Mouse (Mus musculus) MEL (cell line): ENCODE data around the gene Cdh23. TPM values are rescaled to one million over a fixed set of nuclear protein-coding genes. Genes with fewer than 3 reads are reported as not detected.

Experiments
- DNase-seq: peaks from one replicate; pipeline ENCODE4 v3.0.0; 2011; ENCODE audit warnings: low read depth, low spot score
- H3K27ac ChIP-seq: 2 replicates; pipeline ENCODE4 v1.5.1; 2012; ENCODE audit warnings: low read depth, mild to moderate bottlenecking, control low read depth, low read length, moderate library complexity; ENCODE audit not compliant: control insufficient read depth
- H3K27me3 ChIP-seq, 2 experiments: fragments of 150-350 bp in 1 of 2; sonication (generic) in 1 of 2; 2 replicates each; pipeline ENCODE4 v1.6.1; 2012; ENCODE audit warnings: low read length in 2 of 2, mild to moderate bottlenecking in 2 of 2, improper control_type of control experiment in 1 of 2, moderate library complexity in 1 of 2; ENCODE audit not compliant: insufficient read depth in 2 of 2, control insufficient read depth in 1 of 2
- H3K36me3 ChIP-seq, 2 experiments: 2 replicates each; pipeline ENCODE4 v1.6.1; 2012 to 2014; ENCODE audit warnings: low read length in 2 of 2, improper control_type of control experiment in 1 of 2, inconsistent platforms in 1 of 2, mild to moderate bottlenecking in 1 of 2; ENCODE audit not compliant: insufficient read depth in 2 of 2, control insufficient read depth in 1 of 2
- H3K4me1 ChIP-seq, 2 experiments: fragments of 150-350 bp in 1 of 2; sonication (generic) in 1 of 2; 2 replicates each; pipeline ENCODE4 v1.6.1; 2012; ENCODE audit warnings: low read length in 2 of 2, improper control_type of control experiment in 1 of 2, mild to moderate bottlenecking in 1 of 2; ENCODE audit not compliant: insufficient read depth in 2 of 2, control insufficient read depth in 1 of 2
- H3K4me3 ChIP-seq, 2 experiments: fragments of 150-350 bp in 1 of 2; sonication (generic) in 1 of 2; 2 replicates each; pipeline ENCODE4 v1.5.1; 2012; ENCODE audit warnings: low read depth in 2 of 2, low read length in 2 of 2, mild to moderate bottlenecking in 2 of 2, moderate library complexity in 2 of 2, control low read depth in 1 of 2, improper control_type of control experiment in 1 of 2; ENCODE audit not compliant: control insufficient read depth in 1 of 2, insufficient read depth in 1 of 2
- H3K79me2 ChIP-seq: 2 replicates; pipeline ENCODE4 v1.6.1; 2012; ENCODE audit warnings: mild to moderate bottlenecking, low read length, moderate library complexity; ENCODE audit not compliant: control insufficient read depth, poor library complexity, insufficient read depth
- H3K9ac ChIP-seq: 2 replicates; pipeline ENCODE4 v1.6.1; 2012; ENCODE audit warnings: low read depth, mild to moderate bottlenecking, control low read depth, low read length, moderate library complexity; ENCODE audit not compliant: control insufficient read depth, poor library complexity, severe bottlenecking
- H3K9me3 ChIP-seq: fragments of 150-350 bp; sonication (generic); replicated peaks from 2 replicates; pipeline ENCODE4 v1.6.1; 2012; ENCODE audit warnings: mild to moderate bottlenecking, low read length, improper control_type of control experiment, moderate library complexity; ENCODE audit not compliant: insufficient read depth
- BHLHE40 ChIP-seq: IDR thresholded peaks from 2 replicates; pipeline ENCODE4 v1.6.1; 2012; ENCODE audit warnings: low read depth, mild to moderate bottlenecking, inconsistent platforms, low read length, improper control_type of control experiment, borderline replicate concordance
- CHD2 ChIP-seq: IDR thresholded peaks from 2 replicates; pipeline ENCODE4 v1.6.1; 2011; ENCODE audit warnings: low read length, improper control_type of control experiment
- CTCF ChIP-seq, 3 experiments: IDR thresholded peaks in 2 of 3; conservative IDR thresholded peaks in 1 of 3; 2 replicates each; pipeline ENCODE4 v1.5.1; 2011 to 2012; ENCODE audit warnings: low read length in 3 of 3, low read depth in 2 of 3, mild to moderate bottlenecking in 2 of 3, improper control_type of control experiment in 1 of 3, inconsistent platforms in 1 of 3, mixed read lengths in 1 of 3, moderate library complexity in 1 of 3; ENCODE audit not compliant: control insufficient read depth in 1 of 3, insufficient read depth in 1 of 3, poor library complexity in 1 of 3, severe bottlenecking in 1 of 3
- E2F4 ChIP-seq: IDR thresholded peaks from 2 replicates; pipeline ENCODE4 v1.6.1; 2011; ENCODE audit warnings: low read depth, low read length, improper control_type of control experiment, borderline replicate concordance
- ETS1 ChIP-seq: IDR thresholded peaks from 2 replicates; pipeline ENCODE4 v1.6.1; 2012; ENCODE audit warnings: low read depth, mild to moderate bottlenecking, inconsistent platforms, low read length, improper control_type of control experiment, moderate library complexity
- GABPA ChIP-seq: IDR thresholded peaks from 2 replicates; pipeline ENCODE4 v1.6.1; 2012; ENCODE audit warnings: low read depth, mild to moderate bottlenecking, inconsistent platforms, low read length, improper control_type of control experiment, moderate library complexity
- JUND ChIP-seq: IDR thresholded peaks from 2 replicates; pipeline ENCODE4 v1.6.1; 2011; ENCODE audit warnings: low read depth, mild to moderate bottlenecking, improper control_type of control experiment, low read length
- KAT2A ChIP-seq: conservative IDR thresholded peaks from 2 replicates; pipeline ENCODE4 v1.6.1; 2012; ENCODE audit warnings: low read depth, low read length, improper control_type of control experiment, inconsistent platforms
- MAFK ChIP-seq: IDR thresholded peaks from 2 replicates; pipeline ENCODE4 v1.6.1; 2011; ENCODE audit warnings: low read depth, mild to moderate bottlenecking, low read length, improper control_type of control experiment, borderline replicate concordance
- MAX ChIP-seq: IDR thresholded peaks from 2 replicates; pipeline ENCODE4 v1.6.1; 2011; ENCODE audit warnings: low read length, improper control_type of control experiment
- MEF2A ChIP-seq: IDR thresholded peaks from 2 replicates; pipeline ENCODE4 v1.6.1; 2014; ENCODE audit warnings: low read depth, mild to moderate bottlenecking, inconsistent platforms, low read length, improper control_type of control experiment; ENCODE audit not compliant: poor library complexity, insufficient replicate concordance, severe bottlenecking; ENCODE audit errors: extremely low read depth
- MXI1 ChIP-seq: IDR thresholded peaks from 2 replicates; pipeline ENCODE4 v1.6.1; 2011; ENCODE audit warnings: mild to moderate bottlenecking, low read depth, low read length, improper control_type of control experiment
- MYB ChIP-seq: IDR thresholded peaks from 2 replicates; pipeline ENCODE4 v1.6.1; 2011; ENCODE audit warnings: mild to moderate bottlenecking, low read depth, low read length, improper control_type of control experiment
- NELFE ChIP-seq: IDR thresholded peaks from 2 replicates; pipeline ENCODE4 v1.6.1; 2011; ENCODE audit warnings: low read depth, low read length, improper control_type of control experiment
- NRF1 ChIP-seq: IDR thresholded peaks from 2 replicates; pipeline ENCODE4 v1.6.1; 2014; ENCODE audit warnings: low read depth, mild to moderate bottlenecking, inconsistent platforms, low read length, improper control_type of control experiment, moderate library complexity; ENCODE audit not compliant: poor library complexity, insufficient read depth, severe bottlenecking
- POLR2A ChIP-seq, 2 experiments: IDR thresholded peaks; 2 replicates each; pipeline ENCODE4 v1.6.1; 2011 to 2012; ENCODE audit warnings: low read length in 2 of 2, mild to moderate bottlenecking in 2 of 2, control low read depth in 1 of 2, improper control_type of control experiment in 1 of 2, low read depth in 1 of 2, moderate library complexity in 1 of 2; ENCODE audit not compliant: control insufficient read depth in 1 of 2, insufficient read depth in 1 of 2, poor library complexity in 1 of 2
- POLR2AphosphoS5 ChIP-seq: IDR thresholded peaks from 2 replicates; pipeline ENCODE4 v1.6.1; 2012; ENCODE audit warnings: low read depth, borderline replicate concordance, mild to moderate bottlenecking, inconsistent platforms, low read length, moderate library complexity, mixed read lengths
- RAD21 ChIP-seq: IDR thresholded peaks from 2 replicates; pipeline ENCODE4 v1.6.1; 2011; ENCODE audit warnings: mild to moderate bottlenecking, low read depth, low read length, improper control_type of control experiment
- SIN3A ChIP-seq: IDR thresholded peaks from 2 replicates; pipeline ENCODE4 v1.6.1; 2012; ENCODE audit warnings: low read length, improper control_type of control experiment, inconsistent platforms
- TBP ChIP-seq: IDR thresholded peaks from 2 replicates; pipeline ENCODE4 v1.8.0; 2011; ENCODE audit warnings: low read depth, low read length, improper control_type of control experiment
- UBTF ChIP-seq: IDR thresholded peaks from 2 replicates; pipeline ENCODE4 v1.6.1; 2012; ENCODE audit warnings: low read depth, mild to moderate bottlenecking, inconsistent platforms, low read length, improper control_type of control experiment, moderate library complexity, borderline replicate concordance; ENCODE audit not compliant: insufficient read depth
- USF2 ChIP-seq, 2 experiments: IDR thresholded peaks; 2 replicates each; pipeline ENCODE4 v1.6.1; 2011 to 2012; ENCODE audit warnings: improper control_type of control experiment in 2 of 2, low read length in 2 of 2, borderline replicate concordance in 1 of 2, inconsistent platforms in 1 of 2, low read depth in 1 of 2, mild to moderate bottlenecking in 1 of 2; ENCODE audit not compliant: insufficient read depth in 1 of 2
- ZMIZ1 ChIP-seq: IDR thresholded peaks from 2 replicates; pipeline ENCODE4 v1.6.1; 2012; ENCODE audit warnings: low read depth, mild to moderate bottlenecking, inconsistent platforms, low read length, improper control_type of control experiment, moderate library complexity
- ZNF384 ChIP-seq: IDR thresholded peaks from 2 replicates; pipeline ENCODE4 v1.6.1; 2012; ENCODE audit warnings: low read depth, mild to moderate bottlenecking, inconsistent platforms, low read length, improper control_type of control experiment
- polyA plus RNA-seq, 2 experiments: library from polyadenylated mRNA; stranded (reverse) in 1 of 2; unstranded in 1 of 2; fragments of >175 nt in 1 of 2; fragments of >200 nt in 1 of 2; gene quantifications; 2 replicates each; pipeline versions ENCODE4 v1.2.1 to v1.2.4; 2012; ENCODE audit warnings: low replicate concordance in 2 of 2, low read depth in 1 of 2; ENCODE audit not compliant: insufficient read length in 2 of 2, insufficient read depth in 1 of 2, missing spikeins in 1 of 2
- total RNA-seq: library from RNA; depleted of rRNA; stranded (reverse); fragments of 300-350 nt; gene quantifications from 2 replicates; pipeline ENCODE4 v1.2.3, GENCODE M21; 2012

Gene Cdh23
- total and polyA plus RNA-seq, 3 experiments, result 0.04 TPM; not detected in 2

GRCm38 (mm10) chr10:60376704-60377103 lies 319.6 kb downstream of the Cdh23 start:
- TF ChIP-seq UBTF (no peak), E2F4 (no peak), RAD21 (no peak), POLR2AphosphoS5 (no peak), TBP (no peak), ZMIZ1 (no peak), CTCF (IDR thresholded peaks at IDR 0.05 in 2 of 3, conservative IDR thresholded peaks at IDR 0.05 in 1 of 3; ENCODE audit: control insufficient read depth in 1 of 3, insufficient read depth in 1 of 3, low read depth in 2 of 3, low read length in 3 of 3, poor library complexity in 1 of 3, severe bottlenecking in 1 of 3) (no peak), KAT2A (no peak), POLR2A (IDR thresholded peaks at IDR 0.05; ENCODE audit: control insufficient read depth in 1 of 2, insufficient read depth in 1 of 2, low read depth in 1 of 2, low read length in 2 of 2, poor library complexity in 1 of 2) (no peak), MAX (no peak), CHD2 (no peak), MEF2A (no peak), NELFE (no peak), BHLHE40 (no peak), SIN3A (no peak), ETS1 (no peak), NRF1 (no peak), MAFK (no peak), JUND (no peak)
- Histone ChIP-seq H3K4me3 (no peak overlapping the region), H3K27me3 (no peaks in the 10 kb centered on the region), H3K4me1 (0 out of 4 replicates have a peak, but pooled peaks cover 0 to 2% of the 10 kb centered on the region in 2 experiments), H3K36me3 (no peaks in the 10 kb centered on the region), H3K79me2 (no peaks in the 10 kb centered on the region), H3K9ac (no peak overlapping the region), H3K9me3 (no peaks in the 10 kb centered on the region), H3K27ac (no peak overlapping the region)
- DNase-seq, result no peak

DNA sequence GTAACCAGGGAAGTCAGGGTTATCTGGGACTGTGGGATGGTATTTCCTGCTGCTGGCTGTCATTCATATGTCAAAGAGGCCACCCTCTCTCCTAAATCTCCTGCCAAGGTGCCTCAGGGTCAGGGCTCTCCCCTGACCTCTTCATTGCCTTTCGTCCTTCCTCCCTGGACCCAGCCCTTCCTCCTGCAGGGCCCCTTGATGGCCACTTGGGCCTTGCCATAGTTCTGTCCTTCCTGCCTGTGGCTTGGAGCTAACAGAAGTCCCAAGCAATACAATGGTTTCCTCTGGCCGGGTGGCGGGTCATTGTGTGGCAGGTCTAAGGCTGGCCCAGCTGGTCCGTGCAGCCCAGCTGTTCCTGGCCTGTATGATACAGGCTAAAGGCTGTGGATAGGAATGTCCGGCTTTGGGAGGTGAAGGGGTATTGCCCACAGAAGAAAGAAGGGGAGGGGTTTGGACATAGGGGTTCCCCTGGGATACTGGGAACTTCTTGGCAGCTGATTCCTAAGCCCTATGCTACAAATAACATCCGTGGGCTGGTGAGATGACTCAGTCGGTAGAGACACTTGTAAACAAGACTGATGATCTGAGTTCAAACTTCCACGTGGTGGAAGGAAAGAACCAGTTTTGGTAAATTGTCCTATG lies 322.2 kb downstream of the Cdh23 start:
- no peak for DNase-seq
- no peaks in the 10 kb centered on the region for H3K9me3 ChIP-seq
- no peak overlapping the region for H3K27ac ChIP-seq
- H3K4me1 ChIP-seq, result 0 out of 4 replicates have a peak, but pooled peaks cover 0 to 2% of the 10 kb centered on the region in 2 experiments
- H3K9ac ChIP-seq, result no peak overlapping the region
- H3K4me3 ChIP-seq, result no peak overlapping the region
- TF ChIP-seq NELFE (no peak), GABPA (no peak), MAFK (no peak), MYB (no peak), ETS1 (no peak), E2F4 (no peak), CHD2 (no peak), ZMIZ1 (no peak), MAX (no peak), ZNF384 (no peak), SIN3A (no peak), USF2 (IDR thresholded peaks at IDR 0.05; ENCODE audit: borderline replicate concordance in 1 of 2, insufficient read depth in 1 of 2, low read depth in 1 of 2, low read length in 2 of 2) (no peak), POLR2AphosphoS5 (no peak), MEF2A (no peak), MXI1 (no peak), POLR2A (IDR thresholded peaks at IDR 0.05; ENCODE audit: control insufficient read depth in 1 of 2, insufficient read depth in 1 of 2, low read depth in 1 of 2, low read length in 2 of 2, poor library complexity in 1 of 2) (no peak), KAT2A (no peak)
- TF ChIP-seq, all 39 proteins: peak for 0
- H3K36me3 ChIP-seq, result no peaks in the 10 kb centered on the region
- H3K27me3 ChIP-seq, result no peaks in the 10 kb centered on the region
- no peaks in the 10 kb centered on the region for H3K79me2 ChIP-seq
